Mouse (Mus musculus) heart, adult 2 months (tissue): ENCODE results near the gene Pde8b.

Experiments
- CTCF ChIP-seq: fragments of 200-600 bp; IDR thresholded peaks from 2 replicates; pipeline ENCODE4 v1.8.1; 2022; ENCODE audit warnings: antibody characterized with exemption, mild to moderate bottlenecking, moderate library complexity
- EP300 ChIP-seq: fragments of 200-500 bp; IDR thresholded peaks from 2 replicates; pipeline ENCODE4 v1.6.1; 2011; ENCODE audit warnings: low read depth, low read length, control low read depth; ENCODE audit not compliant: insufficient read depth
- POLR2A ChIP-seq: fragments of 200-500 bp; IDR thresholded peaks from 2 replicates; pipeline ENCODE4 v1.6.1; 2011; ENCODE audit warnings: mild to moderate bottlenecking, low read depth, low read length, control low read depth; ENCODE audit not compliant: insufficient read depth

- TF ChIP-seq POLR2A (no peak), EP300 (no peak), CTCF (no peak)
Measured at GRCm38 (mm10) chr13:95200817-95201216, 49.3 kb downstream of the Pde8b start.
